Mouse (Mus musculus) kidney, postnatal 0 days (tissue): ENCODE measurements around the gene Lekr1. TPM values are rescaled to one million over a fixed set of nuclear protein-coding genes. Genes with fewer than 3 reads are reported as not detected.

Experiments
- ATAC-seq: fragments of 200-750 bp; cut with Nextera tagmentation; replicated peaks from 2 replicates; pipeline ENCODE4 v1.8.0; 2017; ENCODE audit warnings: low read depth, moderate number of reproducible peaks, moderate TSS enrichment, moderate library complexity; ENCODE audit not compliant: low FRiP score
- DNase-seq: peaks from one replicate; pipeline ENCODE4 v3.0.0-alpha.2; 2016; ENCODE audit warnings: low spot score
- H3K27ac ChIP-seq: fragments of 300-500 bp; sonication (generic); 2 replicates; pipeline ENCODE4 v1.5.1; 2014; ENCODE audit warnings: mild to moderate bottlenecking
- H3K27me3 ChIP-seq: fragments of 300-500 bp; sonication (generic); 2 replicates; pipeline ENCODE4 v1.6.1; 2014; ENCODE audit warnings: low read length, mixed read lengths; ENCODE audit not compliant: insufficient read depth
- H3K36me3 ChIP-seq: fragments of 300-500 bp; sonication (generic); 2 replicates; pipeline ENCODE4 v1.6.1; 2014; ENCODE audit warnings: low read length, mixed read lengths; ENCODE audit not compliant: insufficient read depth
- H3K4me1 ChIP-seq: fragments of 300-500 bp; sonication (generic); replicated peaks from 2 replicates; pipeline ENCODE4 v1.6.1; 2014; ENCODE audit warnings: antibody characterized with exemption, low read length, mixed read lengths; ENCODE audit not compliant: insufficient read depth
- H3K4me2 ChIP-seq: fragments of 300-500 bp; sonication (generic); 2 replicates; pipeline ENCODE4 v1.6.1; 2014; ENCODE audit warnings: mild to moderate bottlenecking, low read length, moderate library complexity, mixed read lengths
- H3K4me3 ChIP-seq: fragments of 300-500 bp; sonication (generic); replicated peaks from 2 replicates; pipeline ENCODE4 v1.5.1; 2014; ENCODE audit warnings: low read depth, low read length
- H3K9ac ChIP-seq: fragments of 300-500 bp; sonication (generic); 2 replicates; pipeline ENCODE4 v1.6.1; 2014; ENCODE audit warnings: low read depth, low read length
- H3K9me3 ChIP-seq: fragments of 300-500 bp; sonication (generic); replicated peaks from 2 replicates; pipeline ENCODE4 v1.6.1; 2016; ENCODE audit warnings: low read length, inconsistent platforms, mixed read lengths
- CTCF ChIP-seq: IDR thresholded peaks from 2 replicates; pipeline ENCODE4 v1.5.1; 2016; ENCODE audit warnings: antibody characterized with exemption, low read depth, mild to moderate bottlenecking, moderate library complexity
- WGBS: fragments of 180-500 bp; shearing (Covaris S2); extraction: QIAGEN DNeasy Blood & Tissue Kit; methylation state at CpG from one replicate; pipeline ENCODE4 v1.1.7; 2014; 5-methylcytosine and 5-hydroxymethylcytosine counted together
- polyA plus RNA-seq: library from polyadenylated mRNA; unstranded; fragments of >200 nt; fragmentation: Nextera tagmentation; extraction: Ambion mirVana; gene quantifications from 2 replicates; pipeline ENCODE4 v1.2.1, GENCODE M21; 2015

Lekr1 gene
- polyA plus RNA-seq, 1 experiment from 2014 or later = 6.9 TPM

DNA sequence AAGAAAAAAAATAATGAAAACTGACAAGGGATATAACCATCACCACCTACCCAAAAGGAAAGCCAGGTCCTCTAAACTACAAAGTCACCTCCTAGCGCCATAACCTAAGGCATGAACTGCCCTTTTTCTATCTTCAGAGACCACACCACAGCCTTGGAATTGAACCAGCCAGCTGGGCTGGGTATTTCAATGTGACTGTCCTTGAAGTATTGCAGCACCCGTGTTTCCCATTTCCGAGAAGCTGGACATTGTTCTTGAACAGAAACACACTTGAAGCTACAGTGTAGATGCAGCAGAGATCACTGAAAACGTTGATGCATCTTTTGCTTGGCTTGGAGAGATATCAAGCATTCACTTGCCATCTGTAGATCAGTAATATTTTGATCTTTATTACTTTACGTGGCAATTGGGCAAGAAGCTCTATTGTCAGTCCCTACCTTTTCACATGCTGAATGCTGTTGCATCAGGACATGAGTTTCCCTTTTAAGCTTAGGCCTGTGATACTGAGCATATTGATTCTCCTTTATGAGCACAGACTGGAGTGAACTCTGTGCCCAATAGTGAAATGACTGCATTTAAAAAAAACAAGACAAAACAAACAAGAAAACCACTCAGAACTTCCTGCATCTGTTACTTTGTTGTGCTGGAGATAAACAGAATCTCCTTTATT, 176.6 kb downstream of the Lekr1 start:
- no peak for ATAC-seq
- H3K4me3 ChIP-seq = no peak overlapping the region
- no peak for TF ChIP-seq CTCF
- H3K4me2 ChIP-seq = no peak overlapping the region
- H3K9me3 ChIP-seq = no peaks in the 10 kb centered on the region
- no peak for DNase-seq
- no peaks in the 10 kb centered on the region for H3K4me1 ChIP-seq
- H3K9ac ChIP-seq = no peak overlapping the region
- H3K36me3 ChIP-seq = no peaks in the 10 kb centered on the region
- no peaks in the 10 kb centered on the region for H3K27me3 ChIP-seq
- 86% methylated on average over 5 of the region's 5 CpGs for WGBS
- H3K27ac ChIP-seq = no peak overlapping the region

DNA sequence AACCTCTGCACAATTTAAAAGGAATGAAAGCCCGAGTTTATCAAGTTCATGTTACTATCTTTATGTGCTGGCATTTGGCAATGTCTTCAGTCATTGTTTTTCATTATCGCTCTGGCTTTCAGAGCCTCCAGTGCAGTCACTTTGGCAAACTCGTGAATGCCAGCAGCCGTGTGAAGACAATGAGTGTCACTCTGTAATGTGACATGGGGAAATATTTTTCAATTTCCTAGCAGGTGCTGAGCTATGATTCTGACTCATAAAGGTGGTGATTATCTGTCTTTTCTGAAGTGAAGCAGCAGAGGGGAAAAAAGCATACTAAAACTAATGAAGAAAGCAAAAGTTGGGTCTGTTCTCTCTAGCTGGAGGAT, 177.1 kb downstream of the Lekr1 start:
- no peaks in the 10 kb centered on the region for H3K9me3 ChIP-seq
- H3K9ac ChIP-seq = no peak overlapping the region
- H3K36me3 ChIP-seq = no peaks in the 10 kb centered on the region
- DNase-seq (no peak), ATAC-seq (no peak)
- H3K27me3 ChIP-seq = no peaks in the 10 kb centered on the region
- WGBS = 66% methylated on average over 4 of the region's 4 CpGs
- no peaks in the 10 kb centered on the region for H3K4me1 ChIP-seq
- TF ChIP-seq CTCF = no peak
- no peak overlapping the region for H3K4me2 ChIP-seq
- H3K4me3 ChIP-seq = no peak overlapping the region
- no peak overlapping the region for H3K27ac ChIP-seq

DNA sequence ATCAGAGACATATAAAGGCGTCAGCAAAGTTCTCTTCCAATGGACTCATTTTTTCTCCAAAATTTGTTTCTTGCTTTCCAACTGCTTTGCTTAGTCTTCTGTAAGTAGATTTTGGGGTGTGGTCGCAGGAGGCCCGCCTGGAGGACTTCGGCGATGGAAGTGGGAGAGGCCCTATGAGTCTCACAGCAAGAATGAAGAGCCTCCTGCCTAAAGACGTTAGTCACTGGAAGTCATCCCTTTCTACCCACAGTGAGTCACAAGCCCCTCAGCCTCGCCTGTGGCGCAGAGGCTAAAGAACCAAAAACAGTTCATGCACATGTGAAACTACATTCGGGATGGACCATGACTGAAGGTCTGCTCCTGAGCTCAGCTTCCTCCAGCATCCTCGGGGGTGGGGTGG, 178.3 kb downstream of the Lekr1 start:
- 86% methylated on average over 10 of the region's 10 CpGs for WGBS
- DNase-seq (no peak), ATAC-seq (no peak)
- TF ChIP-seq CTCF = no peak
- H3K4me1 ChIP-seq = no peaks in the 10 kb centered on the region
- no peaks in the 10 kb centered on the region for H3K9me3 ChIP-seq
- H3K4me2 ChIP-seq = no peak overlapping the region
- no peak overlapping the region for H3K9ac ChIP-seq
- H3K27ac ChIP-seq = no peak overlapping the region
- H3K27me3 ChIP-seq = no peaks in the 10 kb centered on the region
- no peak overlapping the region for H3K4me3 ChIP-seq
- no peaks in the 10 kb centered on the region for H3K36me3 ChIP-seq

DNA sequence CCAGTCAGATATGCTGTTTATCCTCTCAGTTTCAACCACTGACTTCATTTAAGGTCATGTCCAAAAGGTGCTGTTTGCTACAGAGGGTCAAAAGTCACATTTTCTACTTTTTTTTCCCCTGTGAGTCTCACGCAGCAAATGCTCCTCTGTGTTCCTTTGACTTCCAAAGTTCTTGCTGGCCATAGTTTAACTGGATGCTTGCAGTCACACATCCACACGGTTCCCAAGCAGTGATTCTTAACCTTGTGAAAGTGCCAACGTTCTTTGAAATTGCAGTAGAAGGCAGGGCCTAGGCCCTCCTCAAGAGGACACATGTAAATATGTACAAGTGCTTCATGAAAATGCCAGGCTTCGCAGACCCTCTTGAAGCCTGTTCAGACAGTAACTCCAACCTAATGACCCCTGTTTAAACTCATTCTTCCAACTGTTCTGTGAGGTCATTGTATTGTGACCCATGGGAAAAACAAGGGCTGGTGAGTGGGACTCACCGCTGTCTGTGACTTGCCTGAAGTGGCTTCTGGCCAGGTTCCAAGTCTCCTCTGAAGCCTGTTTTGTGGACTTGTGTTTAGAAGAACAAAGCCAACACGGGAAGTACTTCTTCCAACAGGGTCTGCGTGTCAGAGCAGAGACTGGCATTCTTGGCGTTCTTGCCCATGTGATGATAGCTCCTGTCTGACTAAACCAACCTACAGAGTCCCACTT, 179.0 kb downstream of the Lekr1 start:
- Histone ChIP-seq H3K9me3 (no peaks in the 10 kb centered on the region), H3K4me3 (no peak overlapping the region), H3K9ac (no peak overlapping the region), H3K4me2 (no peak overlapping the region), H3K36me3 (no peaks in the 10 kb centered on the region), H3K4me1 (no peaks in the 10 kb centered on the region), H3K27me3 (no peaks in the 10 kb centered on the region), H3K27ac (no peak overlapping the region)
- DNase-seq (no peak), ATAC-seq (no peak)
- TF ChIP-seq CTCF = no peak
- WGBS = 64% methylated on average over 8 of the region's 8 CpGs

DNA sequence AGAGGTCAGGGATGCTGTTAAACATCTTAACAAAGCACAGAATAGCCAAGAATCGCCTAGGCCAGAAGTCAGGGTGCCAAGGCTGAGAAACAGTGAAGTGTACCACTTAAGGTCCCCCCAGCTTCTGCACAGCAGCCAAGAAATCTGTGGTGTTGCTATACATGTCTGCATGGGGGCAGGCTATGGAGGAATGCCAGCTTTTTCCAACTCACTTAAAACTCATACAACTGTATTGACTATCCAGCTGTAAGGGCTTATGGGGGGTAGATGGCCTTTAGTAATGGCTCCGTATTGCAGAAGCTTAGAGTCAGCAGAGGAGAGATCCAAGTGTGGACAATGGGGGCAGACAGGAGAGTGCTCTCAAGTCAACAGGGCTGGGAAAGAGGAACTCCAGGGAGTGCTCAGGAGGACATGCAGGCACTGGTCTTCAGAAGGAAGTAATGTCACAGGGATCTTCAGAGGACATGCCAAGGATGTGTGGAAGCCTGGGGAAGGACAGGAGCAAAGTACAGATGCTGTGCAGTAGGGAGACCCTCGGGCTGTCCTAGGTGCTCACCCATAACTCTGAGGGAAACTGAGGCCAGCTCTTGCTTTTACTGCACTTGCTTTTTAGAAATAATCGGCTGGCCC, 181.2 kb downstream of the Lekr1 start:
- WGBS = 78% methylated on average over 4 of the region's 4 CpGs
- ATAC-seq (no peak), DNase-seq (no peak)

DNA sequence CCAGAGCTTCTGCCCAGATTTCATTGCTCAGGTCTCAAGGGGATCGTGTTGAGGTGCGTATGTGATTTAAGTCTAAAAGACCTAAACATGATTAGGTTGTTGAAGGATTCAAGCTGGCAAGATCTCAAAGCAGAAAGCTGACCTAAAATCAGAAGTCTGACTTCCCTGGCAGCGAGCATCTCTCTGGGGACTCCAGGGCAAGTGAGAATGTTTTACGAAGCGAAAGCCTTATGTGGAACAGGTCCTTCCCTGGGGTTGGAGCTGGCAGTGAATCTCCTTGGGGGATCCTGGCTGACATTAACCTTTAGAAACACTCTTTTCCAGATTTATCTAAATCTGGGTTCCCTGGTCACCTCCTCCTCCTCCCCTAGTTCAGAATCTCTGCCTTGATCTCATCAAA, 187.7 kb downstream of the Lekr1 start:
- 81% methylated on average over 5 of the region's 5 CpGs for WGBS
- peaks cover 3% of the 10 kb centered on the region for H3K4me1 ChIP-seq
- H3K27ac ChIP-seq = no peak overlapping the region
- no peaks in the 10 kb centered on the region for H3K27me3 ChIP-seq
- H3K9me3 ChIP-seq = no peaks in the 10 kb centered on the region
- H3K4me3 ChIP-seq = no peak overlapping the region
- no peaks in the 10 kb centered on the region for H3K36me3 ChIP-seq
- H3K4me2 ChIP-seq = no peak overlapping the region
- TF ChIP-seq CTCF = no peak
- no peak overlapping the region for H3K9ac ChIP-seq
- DNase-seq (no peak), ATAC-seq (no peak)

More for the DNA sequence above, 181.2 kb downstream of the Lekr1 start:
- Histone ChIP-seq H3K4me3 (no peak overlapping the region), H3K27ac (no peak overlapping the region), H3K9me3 (no peaks in the 10 kb centered on the region), H3K27me3 (no peaks in the 10 kb centered on the region), H3K4me1 (no peaks in the 10 kb centered on the region), H3K9ac (no peak overlapping the region), H3K36me3 (no peaks in the 10 kb centered on the region), H3K4me2 (no peak overlapping the region)
- no peak for TF ChIP-seq CTCF
